26 mouse cellular contexts compared by ENCODE assay signal in genomic region chr2:37566035-37566434, GRCm38 (mm10). TPM values are rescaled to one million over a fixed set of nuclear protein-coding genes. Genes with fewer than 3 reads are reported as not detected.
DNase-seq lines count a peak whose midpoint lies in the region; ATAC-seq and TF ChIP-seq lines count a peak whose summit lies in the region.
"Had no signal": no experiment of that assay in that cellular context is flagged by ENCODE, and none has a peak within 500 bp of the region (broad histone marks: within the 10 kb centered on the region; RNA-seq: fewer than 3 reads in every experiment).

No protein-coding gene starts in this region.

- H3K36me3 ChIP-seq in intestine, postnatal 0 days (ENCODE audit: control insufficient read depth, insufficient read depth): peaks cover 49% of the 10 kb centered on the region
- H3K36me3 ChIP-seq in intestine, embryonic 16.5 days (ENCODE audit: control insufficient read depth, insufficient read depth, low read length): peaks cover 22% of the 10 kb centered on the region
- peaks cover 87% of the 10 kb centered on the region for H3K36me3 ChIP-seq in hindbrain, embryonic 14.5 days (replicated peaks; ENCODE audit: control insufficient read depth, insufficient read depth)

- WGBS in intestine, postnatal 0 days: 60% methylated on average over 1 of the region's 1 CpGs
- 46% methylated on average over 1 of the region's 1 CpGs for WGBS in intestine, embryonic 16.5 days
- WGBS in hindbrain, embryonic 14.5 days: 83% methylated on average over 1 of the region's 1 CpGs

- DNase-seq in gastrocnemius, postnatal 25 days: no peak
- DNase-seq in hindbrain, embryonic 14.5 days (ENCODE audit: low spot score): no peak
- no peak for DNase-seq in layer of hippocampus, adult 8-10 months (ENCODE audit: low spot score in 2 of 2)
- DNase-seq: adrenal gland, adult 2 months; adrenal gland, postnatal 25 days; B cell, adult 2 months; cerebellum, adult 2 months; cerebellum, adult 9-11 months; cerebellum, postnatal 25 days; gastrocnemius, postnatal 10 days; heart, postnatal 36 days had no signal

- 0 out of 2 replicates have a peak overlapping the region, but pooled peaks have one; percentile 46 for H3K27ac ChIP-seq in intestine, postnatal 0 days (ENCODE audit: low read depth, low read length)
- no peak overlapping the region for H3K27ac ChIP-seq in intestine, embryonic 16.5 days (ENCODE audit: low read length)
- H3K27ac ChIP-seq in hindbrain, embryonic 14.5 days: no peak overlapping the region
- H3K27ac ChIP-seq: forebrain, embryonic 10.5 days; forebrain, embryonic 13.5 days; heart, embryonic 15.5 days; hindbrain, embryonic 10.5 days; hindbrain, embryonic 13.5 days; hindbrain, postnatal 0 days had no signal

- H3K4me1 ChIP-seq in intestine, postnatal 0 days (replicated peaks; ENCODE audit: control insufficient read depth, insufficient read depth, low read length): peaks cover 3% of the 10 kb centered on the region; the same call in 1 of the 2 replicates
- peaks cover 4% of the 10 kb centered on the region; the same call in 1 of the 2 replicates for H3K4me1 ChIP-seq in intestine, embryonic 16.5 days (ENCODE audit: control insufficient read depth, insufficient read depth, low read length)
- no peaks in the 10 kb centered on the region for H3K4me1 ChIP-seq in hindbrain, embryonic 14.5 days (replicated peaks; ENCODE audit: control insufficient read depth, insufficient read depth, low read length)
- H3K4me1 ChIP-seq: forebrain, embryonic 10.5 days; forebrain, embryonic 13.5 days; hindbrain, embryonic 10.5 days; hindbrain, embryonic 13.5 days had no signal

- no peaks in the 10 kb centered on the region for H3K27me3 ChIP-seq in intestine, postnatal 0 days (replicated peaks; ENCODE audit: control insufficient read depth, insufficient read depth, low read length)
- H3K27me3 ChIP-seq in intestine, embryonic 16.5 days (replicated peaks; ENCODE audit: control insufficient read depth, insufficient read depth, low read length): no peaks in the 10 kb centered on the region
- no peaks in the 10 kb centered on the region for H3K27me3 ChIP-seq in hindbrain, embryonic 14.5 days (ENCODE audit: control insufficient read depth, insufficient read depth, low read length)
- H3K27me3 ChIP-seq: CH12.LX; forebrain, embryonic 13.5 days; heart, embryonic 12.5 days; heart, embryonic 15.5 days; hindbrain, embryonic 13.5 days; Patski had no signal

- H3K4me2 ChIP-seq in intestine, postnatal 0 days (replicated peaks; ENCODE audit: low read depth): no peak overlapping the region
- H3K4me2 ChIP-seq in intestine, embryonic 16.5 days (ENCODE audit: low read depth, low read length): no peak overlapping the region
- H3K4me2 ChIP-seq in hindbrain, embryonic 14.5 days (replicated peaks): no peak overlapping the region
- H3K4me2 ChIP-seq: forebrain, embryonic 13.5 days; heart, embryonic 12.5 days; heart, embryonic 15.5 days; hindbrain, embryonic 13.5 days had no signal

- TF ChIP-seq CTCF in intestine, postnatal 0 days (IDR thresholded peaks at IDR 0.05; ENCODE audit: low read depth): no peak

- no peak for ATAC-seq in intestine, postnatal 0 days
- no peak for ATAC-seq in intestine, embryonic 16.5 days
- peak; percentile 21 for ATAC-seq in inflammation-experienced regulatory T-cells, adult 6 months
- ATAC-seq in megakaryocyte progenitor cell, adult 5-6 weeks (replicated peaks; ENCODE audit: poor library complexity): peak; percentile 17; the same call in 1 of the 2 replicates
- ATAC-seq in hindbrain, embryonic 14.5 days (ENCODE audit: low FRiP score): no peak
- ATAC-seq: forebrain, embryonic 13.5 days; forebrain, embryonic 16.5 days; hindbrain, postnatal 0 days; Patski had no signal

- no peaks in the 10 kb centered on the region for H3K9me3 ChIP-seq in intestine, postnatal 0 days (ENCODE audit: control insufficient read depth)
- H3K9me3 ChIP-seq in intestine, embryonic 16.5 days (ENCODE audit: control insufficient read depth, low read length): no peaks in the 10 kb centered on the region
- no peaks in the 10 kb centered on the region for H3K9me3 ChIP-seq in hindbrain, embryonic 14.5 days (ENCODE audit: control insufficient read depth, low read length)
- H3K9me3 ChIP-seq: forebrain, embryonic 10.5 days; forebrain, embryonic 13.5 days; G1E; heart, embryonic 12.5 days; heart, embryonic 15.5 days; hindbrain, embryonic 10.5 days; hindbrain, embryonic 13.5 days had no signal

- H3K4me3 ChIP-seq in intestine, postnatal 0 days (ENCODE audit: low read depth, low read length): no peak overlapping the region
- no peak overlapping the region for H3K4me3 ChIP-seq in intestine, embryonic 16.5 days (ENCODE audit: low read length)
- no peak overlapping the region for H3K4me3 ChIP-seq in hindbrain, embryonic 14.5 days (replicated peaks; ENCODE audit: low read length)
- H3K4me3 ChIP-seq: forebrain, embryonic 10.5 days; forebrain, embryonic 13.5 days; heart, embryonic 12.5 days; heart, embryonic 15.5 days; hindbrain, embryonic 10.5 days; hindbrain, embryonic 13.5 days had no signal

- no peak overlapping the region for H3K9ac ChIP-seq in intestine, postnatal 0 days (ENCODE audit: low read depth, low read length)
- H3K9ac ChIP-seq in intestine, embryonic 16.5 days (ENCODE audit: low read depth, low read length): no peak overlapping the region
- no peak overlapping the region for H3K9ac ChIP-seq in hindbrain, embryonic 14.5 days
- H3K9ac ChIP-seq: forebrain, embryonic 13.5 days; heart, embryonic 12.5 days; heart, embryonic 15.5 days; hindbrain, embryonic 13.5 days had no signal

RNA-seq across cellular contexts. Expression of gene Gpr21, which starts 49.9 kb away (rescaled TPM):
- 0.29 and 0.39 TPM in 2 replicates for polyA plus RNA-seq in intestine, postnatal 0 days (2015; fragmentation: Nextera tagmentation; extraction: Ambion mirVana)
- 0.46 and 0.64 TPM in 2 replicates for polyA plus RNA-seq in intestine, embryonic 16.5 days (2015; fragmentation: Nextera tagmentation; extraction: Ambion mirVana)
- 1 to 10 TPM; 1.0 to 2.2 (median 1.4) TPM for polyA plus RNA-seq in inflammation-experienced regulatory T-cells, adult 6 months (2017; shearing (Covaris generic))
- total RNA-seq in megakaryocyte progenitor cell, adult 5-6 weeks (2015): 1.5 and 1.7 TPM in 2 replicates
- 0.29 and 0.88 TPM in 2 replicates for total RNA-seq in megakaryocyte progenitor cell, adult 5-6 weeks (2017)
- under 1 TPM; 0.51 to 0.83 TPM for total RNA-seq in gastrocnemius, postnatal 25 days (2021)
- polyA plus RNA-seq in hindbrain, embryonic 14.5 days (2014; fragmentation: Nextera tagmentation; extraction: Ambion mirVana): 26.0 and 26.1 TPM in 2 replicates
- total RNA-seq in layer of hippocampus, adult 8-10 months (2022): 1 to 10 TPM; 2.5 to 4.7 (median 3.9) TPM
- polyA plus RNA-seq: G1E had no signal

Comparison
In these comparisons a context has a peak if more than half of its experiments do, and no peak if none do; other contexts are left out.
1. ATAC-seq: peak in inflammation-experienced regulatory T-cells, adult 6 months (single experiment) and megakaryocyte progenitor cell, adult 5-6 weeks (single experiment); none in intestine, postnatal 0 days (single experiment), intestine, embryonic 16.5 days (single experiment) and hindbrain, embryonic 14.5 days (single experiment).